In the genomic region with DNA sequence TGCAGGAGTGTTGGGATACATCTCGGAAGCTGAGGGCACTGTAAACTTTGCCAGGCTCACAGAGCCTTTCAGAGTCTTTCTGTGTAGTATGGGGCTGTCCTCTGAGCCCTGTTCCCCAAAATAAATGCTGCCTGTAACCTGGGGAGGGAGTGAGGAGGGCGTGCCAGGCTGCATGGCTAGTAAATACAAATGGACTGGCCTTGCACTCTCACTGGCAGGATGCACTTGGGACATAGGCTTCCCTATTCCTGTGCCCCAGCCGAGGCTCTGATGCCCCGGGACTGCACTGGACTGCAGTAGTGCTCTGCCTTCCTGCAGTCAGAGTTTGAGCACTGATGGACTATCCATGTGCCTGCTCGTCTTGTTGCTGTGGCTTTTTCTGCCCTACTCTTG, we compare ENCODE assay signal across 8 mouse cellular contexts. TPM values are rescaled to one million over a fixed set of nuclear protein-coding genes. Genes with fewer than 3 reads are reported as not detected.
DNase-seq lines count a peak whose midpoint lies in the region; ATAC-seq and TF ChIP-seq lines count a peak whose summit lies in the region.

No protein-coding gene starts in this region.

- H3K9me3 ChIP-seq in hindbrain, embryonic 14.5 days (ENCODE audit: control insufficient read depth, low read length), result no peaks in the 10 kb centered on the region
- no peaks in the 10 kb centered on the region for H3K9me3 ChIP-seq in midbrain, embryonic 14.5 days (ENCODE audit: control insufficient read depth, low read length)

- no peak for ATAC-seq in hindbrain, embryonic 14.5 days (ENCODE audit: low FRiP score)
- no peak for ATAC-seq in midbrain, embryonic 14.5 days (ENCODE audit: low FRiP score, low TSS enrichment)

- peaks cover 53% of the 10 kb centered on the region for H3K4me1 ChIP-seq in kidney, adult 2 months (ENCODE audit: control insufficient read depth, insufficient read depth, low read length)
- H3K4me1 ChIP-seq in cortical plate, adult 2 months (ENCODE audit: control insufficient read depth, insufficient read depth, low read length), result peaks cover 14% of the 10 kb centered on the region
- peaks cover 35% of the 10 kb centered on the region for H3K4me1 ChIP-seq in hindbrain, embryonic 14.5 days (replicated peaks; ENCODE audit: control insufficient read depth, insufficient read depth, low read length)
- peaks cover 30% of the 10 kb centered on the region for H3K4me1 ChIP-seq in midbrain, embryonic 14.5 days (ENCODE audit: control insufficient read depth, insufficient read depth, low read length)

- peak overlapping the region; percentile 34 for H3K4me2 ChIP-seq in hindbrain, embryonic 14.5 days (replicated peaks)
- H3K4me2 ChIP-seq in midbrain, embryonic 14.5 days (ENCODE audit: low read length), result peak overlapping the region; percentile 33

- H3K27ac ChIP-seq in kidney, adult 2 months (ENCODE audit: insufficient read depth, low read depth, low read length), result peak overlapping the region; percentile 97
- H3K27ac ChIP-seq in cortical plate, adult 2 months (ENCODE audit: insufficient read depth, low read length), result peak overlapping the region; percentile 97
- H3K27ac ChIP-seq in hindbrain, embryonic 14.5 days, result peak overlapping the region; percentile 93
- H3K27ac ChIP-seq in midbrain, embryonic 14.5 days (replicated peaks; ENCODE audit: low read depth, low read length), result peak overlapping the region; percentile 87

- H3K9ac ChIP-seq in hindbrain, embryonic 14.5 days, result peak overlapping the region; percentile 54
- H3K9ac ChIP-seq in midbrain, embryonic 14.5 days (replicated peaks; ENCODE audit: low read length), result peak overlapping the region; percentile 27

- no peak for TF ChIP-seq POLR2A in kidney, adult 2 months (IDR thresholded peaks at IDR 0.05; ENCODE audit: low read depth, low read length)
- no peak for TF ChIP-seq POLR2A in cortical plate, adult 2 months (IDR thresholded peaks at IDR 0.05; ENCODE audit: extremely low read depth, insufficient read depth, low read length)

- H3K4me3 ChIP-seq in kidney, adult 2 months (ENCODE audit: insufficient read depth, low read depth, low read length), result peak overlapping the region; percentile 41
- no peak overlapping the region for H3K4me3 ChIP-seq in cortical plate, adult 2 months (ENCODE audit: insufficient read depth, low read length)
- no peak overlapping the region for H3K4me3 ChIP-seq in hindbrain, embryonic 14.5 days (replicated peaks; ENCODE audit: low read length)
- no peak overlapping the region for H3K4me3 ChIP-seq in midbrain, embryonic 14.5 days (replicated peaks; ENCODE audit: low read depth, low read length)

- no peak for DNase-seq in kidney, adult 2 months
- DNase-seq in kidney, adult 18-20 months, result no peak
- DNase-seq in hindbrain, embryonic 14.5 days (ENCODE audit: low spot score), result no peak
- no peak for DNase-seq in midbrain, embryonic 14.5 days
- no peak for DNase-seq in layer of hippocampus, adult 9-10 months (ENCODE audit: low spot score)
- DNase-seq in left cerebral cortex, postnatal 25 days (ENCODE audit: low spot score in 2 of 2), result no peak
- DNase-seq in retina, postnatal 1 day, result no peak

- no peaks in the 10 kb centered on the region; the same call in 1 of the 2 replicates for H3K36me3 ChIP-seq in kidney, adult 2 months (ENCODE audit: control insufficient read depth, insufficient read depth, low read length)
- H3K36me3 ChIP-seq in hindbrain, embryonic 14.5 days (replicated peaks; ENCODE audit: control insufficient read depth, insufficient read depth), result peaks cover 54% of the 10 kb centered on the region
- H3K36me3 ChIP-seq in midbrain, embryonic 14.5 days (ENCODE audit: control insufficient read depth, insufficient read depth, low read length), result peaks cover 63% of the 10 kb centered on the region

- TF ChIP-seq CTCF in kidney, adult 2 months (conservative IDR thresholded peaks at IDR 0.05; ENCODE audit: insufficient read depth, insufficient read length, low read depth, low read length), result no peak
- TF ChIP-seq CTCF in cortical plate, adult 2 months (IDR thresholded peaks at IDR 0.05; ENCODE audit: extremely low read depth, insufficient read depth, low read length), result no peak

- H3K27me3 ChIP-seq in kidney, adult 2 months (replicated peaks; ENCODE audit: control insufficient read depth, insufficient read depth, low read length), result no peaks in the 10 kb centered on the region
- H3K27me3 ChIP-seq in hindbrain, embryonic 14.5 days (ENCODE audit: control insufficient read depth, insufficient read depth, low read length), result no peaks in the 10 kb centered on the region
- no peaks in the 10 kb centered on the region for H3K27me3 ChIP-seq in midbrain, embryonic 14.5 days (ENCODE audit: control insufficient read depth, insufficient read depth, low read length)

- intact Hi-C loops in left cerebral cortex, postnatal 25 days (cut with DNase I), result no loop called here

- WGBS in kidney, adult 2 months, result 17% methylated on average over 5 of the region's 5 CpGs
- 49% methylated on average over 5 of the region's 5 CpGs for WGBS in hindbrain, embryonic 14.5 days
- WGBS in midbrain, embryonic 14.5 days, result 61% methylated on average over 5 of the region's 5 CpGs

RNA-seq across cellular contexts. Expression of a gene that starts 26.7 kb away (rescaled TPM):
- 132 and 176 TPM in 2 replicates for polyA plus RNA-seq in kidney, adult 2 months (2012; rRNA removed)
- polyA plus RNA-seq in cortical plate, adult 2 months (2012; rRNA removed), result 167 and 176 TPM in 2 replicates
- polyA plus RNA-seq in hindbrain, embryonic 14.5 days (2014; fragmentation: Nextera tagmentation; extraction: Ambion mirVana), result 71.7 and 79.8 TPM in 2 replicates
- polyA plus RNA-seq in midbrain, embryonic 14.5 days (2014; fragmentation: Nextera tagmentation; extraction: Ambion mirVana), result 86.7 and 115 TPM in 2 replicates
- total RNA-seq in left cerebral cortex, postnatal 25 days (2021), result 100 to 1,000 TPM; 172 to 174 TPM

RNA-seq across cellular contexts. Expression of a gene that starts 26.9 kb away (rescaled TPM):
- polyA plus RNA-seq in kidney, adult 2 months (2012; rRNA removed), result 214 and 254 TPM in 2 replicates
- polyA plus RNA-seq in cortical plate, adult 2 months (2012; rRNA removed), result 44.7 and 50.9 TPM in 2 replicates
- 30.3 and 32.0 TPM in 2 replicates for polyA plus RNA-seq in hindbrain, embryonic 14.5 days (2014; fragmentation: Nextera tagmentation; extraction: Ambion mirVana)
- 22.2 and 24.0 TPM in 2 replicates for polyA plus RNA-seq in midbrain, embryonic 14.5 days (2014; fragmentation: Nextera tagmentation; extraction: Ambion mirVana)
- 10 to 100 TPM; 48.4 to 50.7 TPM for total RNA-seq in left cerebral cortex, postnatal 25 days (2021)

RNA-seq across cellular contexts. Expression of a gene that starts 31.5 kb away (rescaled TPM):
- polyA plus RNA-seq in kidney, adult 2 months (2012; rRNA removed), result 9.9 and 16.1 TPM in 2 replicates
- polyA plus RNA-seq in cortical plate, adult 2 months (2012; rRNA removed), result 19.5 and 22.1 TPM in 2 replicates
- 2.4 and 2.7 TPM in 2 replicates for polyA plus RNA-seq in hindbrain, embryonic 14.5 days (2014; fragmentation: Nextera tagmentation; extraction: Ambion mirVana)
- 3.7 and 4.3 TPM in 2 replicates for polyA plus RNA-seq in midbrain, embryonic 14.5 days (2014; fragmentation: Nextera tagmentation; extraction: Ambion mirVana)
- 10 to 100 TPM; 16.0 to 18.4 TPM for total RNA-seq in left cerebral cortex, postnatal 25 days (2021)

RNA-seq across cellular contexts. Expression of a gene that starts 50.4 kb away (rescaled TPM):
- polyA plus RNA-seq in kidney, adult 2 months (2012; rRNA removed), result 30.6 and 36.4 TPM in 2 replicates
- 32.0 and 35.5 TPM in 2 replicates for polyA plus RNA-seq in cortical plate, adult 2 months (2012; rRNA removed)
- polyA plus RNA-seq in hindbrain, embryonic 14.5 days (2014; fragmentation: Nextera tagmentation; extraction: Ambion mirVana), result 51.6 and 54.2 TPM in 2 replicates
- 56.3 and 57.2 TPM in 2 replicates for polyA plus RNA-seq in midbrain, embryonic 14.5 days (2014; fragmentation: Nextera tagmentation; extraction: Ambion mirVana)
- 10 to 100 TPM; 27.5 to 29.2 TPM for total RNA-seq in left cerebral cortex, postnatal 25 days (2021)
